Mouse (Mus musculus) kidney, postnatal 10 days (tissue): ENCODE results near the gene Socs2.

Source experiments
- DNase-seq: peaks from one replicate; pipeline ENCODE4 v3.0.0; 2021; ENCODE audit warnings: mixed read lengths

The Socs2 gene

DNA sequence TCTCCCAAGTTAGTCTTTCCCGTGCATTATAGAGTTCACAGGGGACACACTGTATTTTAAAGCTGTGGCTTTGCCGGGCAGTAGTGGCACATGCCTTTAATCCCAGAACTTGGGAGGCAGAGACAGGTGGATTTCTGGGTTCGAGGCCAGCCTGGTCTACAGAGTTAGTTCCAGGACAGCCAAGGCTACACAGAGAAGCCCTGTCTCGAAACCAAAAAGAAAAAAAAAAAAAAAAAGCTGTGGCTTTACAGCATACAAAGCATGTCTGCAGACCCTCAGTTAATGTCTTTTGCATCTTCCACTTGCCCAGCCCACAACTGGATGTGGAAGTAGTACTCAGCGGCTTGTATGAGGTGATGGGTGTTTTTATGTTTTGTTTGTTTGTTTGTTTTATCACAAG is 79.4 kb downstream of the Socs2 start:
- no peak for DNase-seq

DNA sequence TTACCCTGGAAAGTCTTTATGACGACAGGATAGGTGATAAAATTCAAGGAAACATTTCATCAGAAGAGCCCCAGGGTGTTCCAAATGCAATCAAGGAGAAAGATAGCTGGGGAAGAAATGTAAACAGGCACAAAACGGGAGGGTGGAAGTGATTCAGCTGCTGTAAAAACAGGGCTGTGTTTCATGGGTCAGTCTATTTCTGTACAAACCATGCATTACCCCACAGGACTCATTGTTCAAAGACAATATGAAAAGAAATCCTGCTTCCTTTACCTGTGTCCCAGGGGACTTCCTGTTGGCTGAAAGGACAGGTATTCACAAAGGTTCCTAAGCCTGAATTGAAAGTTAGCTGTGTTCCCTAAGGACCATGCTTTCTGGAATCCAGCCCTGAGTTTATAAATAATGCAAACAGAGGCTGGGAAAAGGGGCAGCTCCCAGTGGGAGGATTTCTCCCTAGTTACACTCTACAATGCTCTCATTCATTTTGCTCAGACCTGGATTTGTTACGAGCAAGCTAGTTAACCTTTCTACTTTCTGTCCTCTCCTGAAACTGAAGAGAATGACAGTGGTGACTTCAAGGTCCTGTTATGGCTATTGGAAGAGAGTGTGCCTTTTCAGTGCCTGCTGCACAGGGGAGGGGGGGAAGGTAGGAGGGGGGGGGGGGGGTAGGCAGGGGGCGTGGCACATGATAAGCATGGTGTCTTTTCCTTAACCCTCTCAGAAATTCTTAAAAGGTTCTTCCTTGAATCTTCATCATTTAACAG is 80.0 kb downstream of the Socs2 start:
- DNase-seq = no peak
